Mouse (Mus musculus): Measurements from ENCODE around the gene Fancd2. TPM values are rescaled to one million over a fixed set of nuclear protein-coding genes. Genes with fewer than 3 reads are reported as not detected.

Fancd2 gene
- total and polyA plus RNA-seq, 3 experiments, result 14.0 to 35.0 (median 18.5) TPM

GRCm38 (mm10) chr6:113531840-113532404, 440 bp downstream of the Fancd2 start (continued):
- TF ChIP-seq ETS1 (IDR thresholded peaks at IDR 0.05; ENCODE audit: low read depth, low read length) (peak; percentile 29; the same call in 1 of the 2 replicates), ZNF384 (IDR thresholded peaks at IDR 0.05; ENCODE audit: low read depth, low read length) (peak; percentile 65)

DNA sequence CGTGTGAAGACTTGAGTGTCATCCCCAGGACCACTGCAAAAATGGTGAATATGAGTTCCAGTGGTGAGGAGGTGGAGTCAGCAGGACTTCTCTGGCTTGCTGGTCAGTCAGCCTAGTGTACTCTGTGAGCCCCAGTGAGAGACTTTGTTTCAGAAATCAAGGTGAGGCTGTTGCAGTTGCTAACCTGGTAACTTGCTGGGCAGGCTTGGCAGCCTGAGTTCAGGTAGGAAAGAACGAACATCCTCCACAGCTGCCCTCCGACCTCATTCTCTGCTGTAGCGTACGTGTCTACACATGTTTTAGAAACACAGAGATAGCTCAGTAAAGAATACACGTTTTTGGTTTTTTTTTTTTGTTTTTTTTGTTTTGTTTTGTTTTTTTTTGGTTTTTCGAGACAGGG, 3.4 kb downstream of the Fancd2 start:
- no peak for DNase-seq (ENCODE audit: low read depth, low spot score)
- peaks cover 6 to 8% of the 10 kb centered on the region in 2 experiments; a peak in 3 of 4 replicates for H3K4me1 ChIP-seq (ENCODE audit: control insufficient read depth in 1 of 2, insufficient read depth in 2 of 2, low read length in 2 of 2)
- H3K27ac ChIP-seq (ENCODE audit: control insufficient read depth, low read depth, low read length), result no peak overlapping the region
- H3K36me3 ChIP-seq (ENCODE audit: control insufficient read depth in 1 of 2, insufficient read depth in 2 of 2, low read length in 2 of 2), result peaks cover 5 to 10% of the 10 kb centered on the region in 2 experiments; a peak in 3 of 4 replicates
- H3K79me2 ChIP-seq (ENCODE audit: control insufficient read depth, insufficient read depth, low read length, poor library complexity), result peaks cover 18% of the 10 kb centered on the region
- H3K9ac ChIP-seq (ENCODE audit: control insufficient read depth, low read depth, low read length, poor library complexity, severe bottlenecking), result no peak overlapping the region
- TF ChIP-seq UBTF (IDR thresholded peaks at IDR 0.05; ENCODE audit: borderline replicate concordance, insufficient read depth, low read depth, low read length) (no peak), ELF1 (IDR thresholded peaks at IDR 0.05; ENCODE audit: low read depth, low read length) (no peak), GATA1 (IDR thresholded peaks at IDR 0.05; ENCODE audit: low read depth, low read length) (no peak), USF1 (IDR thresholded peaks at IDR 0.05; ENCODE audit: low read depth, low read length) (no peak), MYC (IDR thresholded peaks at IDR 0.05; ENCODE audit: low read depth, low read length) (no peak), E2F4 (IDR thresholded peaks at IDR 0.05; ENCODE audit: borderline replicate concordance, low read depth, low read length) (no peak), USF2 (IDR thresholded peaks at IDR 0.05; ENCODE audit: borderline replicate concordance in 1 of 2, insufficient read depth in 1 of 2, low read depth in 1 of 2, low read length in 2 of 2) (no peak), MAFK (IDR thresholded peaks at IDR 0.05; ENCODE audit: borderline replicate concordance, low read depth, low read length) (no peak), GABPA (IDR thresholded peaks at IDR 0.05; ENCODE audit: low read depth, low read length) (no peak), CHD2 (IDR thresholded peaks at IDR 0.05; ENCODE audit: low read length) (no peak), NELFE (IDR thresholded peaks at IDR 0.05; ENCODE audit: low read depth, low read length) (no peak), TAL1 (IDR thresholded peaks at IDR 0.05; ENCODE audit: low read length) (no peak), HCFC1 (IDR thresholded peaks at IDR 0.05; ENCODE audit: low read depth, low read length) (no peak)
- no peaks in the 10 kb centered on the region for H3K9me3 ChIP-seq (replicated peaks; ENCODE audit: insufficient read depth, low read length)
- H3K27me3 ChIP-seq (ENCODE audit: control insufficient read depth in 1 of 2, insufficient read depth in 2 of 2, low read length in 2 of 2), result no peaks in the 10 kb centered on the region
- no peak overlapping the region for H3K4me3 ChIP-seq (ENCODE audit: control insufficient read depth in 1 of 2, insufficient read depth in 1 of 2, low read depth in 2 of 2, low read length in 2 of 2)

- no peak overlapping the region for H3K27ac ChIP-seq (ENCODE audit: control insufficient read depth, low read depth, low read length)
- no peaks in the 10 kb centered on the region for H3K9me3 ChIP-seq (replicated peaks; ENCODE audit: insufficient read depth, low read length)
- no peaks in the 10 kb centered on the region for H3K27me3 ChIP-seq (ENCODE audit: control insufficient read depth in 1 of 2, insufficient read depth in 2 of 2, low read length in 2 of 2)
- H3K4me3 ChIP-seq (ENCODE audit: control insufficient read depth in 1 of 2, insufficient read depth in 1 of 2, low read depth in 2 of 2, low read length in 2 of 2), result no peak overlapping the region
- TF ChIP-seq RCOR1 (IDR thresholded peaks at IDR 0.05; ENCODE audit: low read depth, low read length), result no peak
- TF ChIP-seq ELF1 (IDR thresholded peaks at IDR 0.05; ENCODE audit: low read depth, low read length), result no peak
- TF ChIP-seq BHLHE40 (IDR thresholded peaks at IDR 0.05; ENCODE audit: borderline replicate concordance, low read depth, low read length), result no peak
- TF ChIP-seq SMC3 (IDR thresholded peaks at IDR 0.05; ENCODE audit: low read depth, low read length), result no peak
- TF ChIP-seq CTCF (IDR thresholded peaks at IDR 0.05 in 2 of 3, conservative IDR thresholded peaks at IDR 0.05 in 1 of 3; ENCODE audit: control insufficient read depth in 1 of 3, insufficient read depth in 1 of 3, low read depth in 2 of 3, low read length in 3 of 3, poor library complexity in 1 of 3, severe bottlenecking in 1 of 3), result no peak
- TF ChIP-seq MEF2A (IDR thresholded peaks at IDR 0.05; ENCODE audit: extremely low read depth, insufficient replicate concordance, low read depth, low read length, poor library complexity, severe bottlenecking), result no peak
- no peak for TF ChIP-seq USF2 (IDR thresholded peaks at IDR 0.05; ENCODE audit: borderline replicate concordance in 1 of 2, insufficient read depth in 1 of 2, low read depth in 1 of 2, low read length in 2 of 2)
- no peak for TF ChIP-seq UBTF (IDR thresholded peaks at IDR 0.05; ENCODE audit: borderline replicate concordance, insufficient read depth, low read depth, low read length)
- no peak for TF ChIP-seq ZC3H11A (IDR thresholded peaks at IDR 0.05; ENCODE audit: low read depth, low read length)
- no peak for TF ChIP-seq POLR2A (IDR thresholded peaks at IDR 0.05; ENCODE audit: control insufficient read depth in 1 of 2, insufficient read depth in 1 of 2, low read depth in 1 of 2, low read length in 2 of 2, poor library complexity in 1 of 2)
- no peak for TF ChIP-seq GATA1 (IDR thresholded peaks at IDR 0.05; ENCODE audit: low read depth, low read length)
- TF ChIP-seq MAFK (IDR thresholded peaks at IDR 0.05; ENCODE audit: borderline replicate concordance, low read depth, low read length), result no peak
- no peaks in the 10 kb centered on the region for H3K4me1 ChIP-seq (ENCODE audit: control insufficient read depth in 1 of 2, insufficient read depth in 2 of 2, low read length in 2 of 2)
- DNase-seq (ENCODE audit: low read depth, low spot score), result no peak
- no peaks in the 10 kb centered on the region for H3K79me2 ChIP-seq (ENCODE audit: control insufficient read depth, insufficient read depth, low read length, poor library complexity)
- peaks cover 0 to 9% of the 10 kb centered on the region in 2 experiments; a peak in 2 of 4 replicates for H3K36me3 ChIP-seq (ENCODE audit: control insufficient read depth in 1 of 2, insufficient read depth in 2 of 2, low read length in 2 of 2)
- H3K9ac ChIP-seq (ENCODE audit: control insufficient read depth, low read depth, low read length, poor library complexity, severe bottlenecking), result no peak overlapping the region
Observed at GRCm38 (mm10) chr6:113541610-113542009, 10.1 kb downstream of the Fancd2 start.
